Mouse (Mus musculus) midbrain, embryonic 11.5 days (tissue): ENCODE results near the gene Lsm3. TPM values are rescaled to one million over a fixed set of nuclear protein-coding genes. Genes with fewer than 3 reads are reported as not detected.

Experiments
- ATAC-seq: fragments of 200-750 bp; cut with Nextera tagmentation; 2 replicates; pipeline ENCODE4 v1.8.0; 2017; ENCODE audit warnings: moderate TSS enrichment, moderate library complexity; ENCODE audit not compliant: low FRiP score
- DNase-seq: peaks from one replicate; pipeline ENCODE4 v3.0.0; 2015; ENCODE audit warnings: low spot score; ENCODE audit errors: missing footprints
- H3K27ac ChIP-seq: fragments of 300-500 bp; sonication (generic); 2 replicates; pipeline ENCODE4 v1.5.1; 2014; ENCODE audit warnings: low read depth, low read length
- H3K27me3 ChIP-seq: fragments of 300-500 bp; sonication (generic); 2 replicates; pipeline ENCODE4 v1.6.1; 2014; ENCODE audit warnings: mild to moderate bottlenecking, low read length, moderate library complexity, mixed read lengths; ENCODE audit not compliant: control insufficient read depth, insufficient read depth
- H3K36me3 ChIP-seq: fragments of 300-500 bp; sonication (generic); 2 replicates; pipeline ENCODE4 v1.6.1; 2014; ENCODE audit warnings: mild to moderate bottlenecking, low read length, moderate library complexity, mixed read lengths; ENCODE audit not compliant: control insufficient read depth, insufficient read depth
- H3K4me1 ChIP-seq: fragments of 300-500 bp; sonication (generic); 2 replicates; pipeline ENCODE4 v1.6.1; 2014; ENCODE audit warnings: low read length; ENCODE audit not compliant: control insufficient read depth, insufficient read depth
- H3K4me2 ChIP-seq: fragments of 300-500 bp; sonication (generic); 2 replicates; pipeline ENCODE4 v1.6.1; 2014; ENCODE audit warnings: mild to moderate bottlenecking, moderate library complexity
- H3K4me3 ChIP-seq: fragments of 300-500 bp; sonication (generic); 2 replicates; pipeline ENCODE4 v1.5.1; 2014; ENCODE audit warnings: low read depth, low read length
- H3K9ac ChIP-seq: fragments of 300-500 bp; sonication (generic); 2 replicates; pipeline ENCODE4 v1.6.1; 2014; ENCODE audit warnings: low read length
- H3K9me3 ChIP-seq: fragments of 300-500 bp; sonication (generic); 2 replicates; pipeline ENCODE4 v1.6.1; 2016; ENCODE audit warnings: low read length; ENCODE audit not compliant: control insufficient read depth
- WGBS: fragments of 180-500 bp; shearing (Covaris S2); extraction: QIAGEN DNeasy Blood & Tissue Kit; methylation state at CpG from one replicate; pipeline ENCODE4 v1.1.7; 2014; 5-methylcytosine and 5-hydroxymethylcytosine counted together
- polyA plus RNA-seq: library from polyadenylated mRNA; unstranded; fragments of >200 nt; fragmentation: Nextera tagmentation; extraction: Ambion mirVana; gene quantifications from 2 replicates; pipeline ENCODE4 v1.2.1, GENCODE M21; 2014

Gene Lsm3
- polyA plus RNA-seq, 1 experiment from 2014 or later: 305 TPM

GRCm38 (mm10) chr6:91527227-91527860 is 11.6 kb downstream of the Lsm3 start:
- Histone ChIP-seq H3K9ac (no peak overlapping the region), H3K27ac (no peak overlapping the region), H3K4me3 (no peak overlapping the region), H3K36me3 (0 out of 2 replicates have a peak, but pooled peaks cover 11% of the 10 kb centered on the region), H3K9me3 (no peaks in the 10 kb centered on the region), H3K4me1 (no peaks in the 10 kb centered on the region), H3K27me3 (no peaks in the 10 kb centered on the region), H3K4me2 (no peak overlapping the region)
- ATAC-seq (no peak), DNase-seq (peak; percentile 88)
- WGBS: 57% methylated on average over 5 of the region's 5 CpGs

- 85% methylated on average over 7 of the region's 7 CpGs for WGBS
- ATAC-seq (no peak), DNase-seq (no peak)
- H3K9me3 ChIP-seq: no peaks in the 10 kb centered on the region
- no peak overlapping the region for H3K27ac ChIP-seq
- 0 out of 2 replicates have a peak, but pooled peaks cover 9% of the 10 kb centered on the region for H3K36me3 ChIP-seq
- H3K4me1 ChIP-seq: no peaks in the 10 kb centered on the region; the same call in 1 of the 2 replicates
- no peak overlapping the region for H3K4me3 ChIP-seq
- no peaks in the 10 kb centered on the region for H3K27me3 ChIP-seq
- H3K4me2 ChIP-seq: no peak overlapping the region
- no peak overlapping the region for H3K9ac ChIP-seq
These were observed 12.5 kb downstream of the Lsm3 start for GRCm38 (mm10) chr6:91528265-91528664.

GRCm38 (mm10) chr6:91530673-91531072 is 14.9 kb downstream of the Lsm3 start:
- ATAC-seq (no peak), DNase-seq (no peak)
- Histone ChIP-seq H3K9me3 (no peaks in the 10 kb centered on the region), H3K9ac (no peak overlapping the region), H3K27ac (no peak overlapping the region), H3K36me3 (no peaks in the 10 kb centered on the region), H3K4me2 (no peak overlapping the region), H3K27me3 (no peaks in the 10 kb centered on the region), H3K4me3 (no peak overlapping the region), H3K4me1 (peaks cover 3% of the 10 kb centered on the region; the same call in 1 of the 2 replicates)
- 82% methylated on average over 8 of the region's 8 CpGs for WGBS

- no peaks in the 10 kb centered on the region for H3K9me3 ChIP-seq
- no peak overlapping the region for H3K27ac ChIP-seq
- DNase-seq (peak; percentile 65), ATAC-seq (no peak)
- no peaks in the 10 kb centered on the region for H3K36me3 ChIP-seq
- no peak overlapping the region for H3K4me3 ChIP-seq
- WGBS: 88% methylated on average over 6 of the region's 6 CpGs
- H3K4me2 ChIP-seq: no peak overlapping the region
- no peaks in the 10 kb centered on the region for H3K27me3 ChIP-seq
- peaks cover 3% of the 10 kb centered on the region; the same call in 1 of the 2 replicates for H3K4me1 ChIP-seq
- H3K9ac ChIP-seq: no peak overlapping the region
These were observed 15.5 kb downstream of the Lsm3 start for GRCm38 (mm10) chr6:91531276-91531675.

GRCm38 (mm10) chr6:91532661-91533060 is 16.9 kb downstream of the Lsm3 start:
- Histone ChIP-seq H3K27ac (no peak overlapping the region), H3K9me3 (no peaks in the 10 kb centered on the region), H3K4me2 (no peak overlapping the region), H3K9ac (no peak overlapping the region), H3K4me3 (no peak overlapping the region), H3K36me3 (no peaks in the 10 kb centered on the region), H3K27me3 (no peaks in the 10 kb centered on the region), H3K4me1 (peaks cover 3% of the 10 kb centered on the region; the same call in 1 of the 2 replicates)
- peak; percentile 72 for DNase-seq
- ATAC-seq: no peak
- WGBS: 81% methylated on average over 6 of the region's 6 CpGs

- H3K36me3 ChIP-seq: no peaks in the 10 kb centered on the region
- no peaks in the 10 kb centered on the region for H3K9me3 ChIP-seq
- 75% methylated on average over 5 of the region's 5 CpGs for WGBS
- no peak overlapping the region for H3K9ac ChIP-seq
- no peak overlapping the region for H3K4me2 ChIP-seq
- DNase-seq: peak; percentile 59
- H3K27ac ChIP-seq: no peak overlapping the region
- peaks cover 3% of the 10 kb centered on the region; the same call in 1 of the 2 replicates for H3K4me1 ChIP-seq
- ATAC-seq: no peak
- H3K27me3 ChIP-seq: no peaks in the 10 kb centered on the region
- H3K4me3 ChIP-seq: no peak overlapping the region
These were observed 17.6 kb downstream of the Lsm3 start for GRCm38 (mm10) chr6:91533359-91533758.

- Histone ChIP-seq H3K4me2 (no peak overlapping the region), H3K27ac (no peak overlapping the region), H3K9ac (no peak overlapping the region), H3K9me3 (no peaks in the 10 kb centered on the region), H3K4me3 (no peak overlapping the region), H3K27me3 (no peaks in the 10 kb centered on the region), H3K4me1 (peaks cover 3% of the 10 kb centered on the region; the same call in 1 of the 2 replicates), H3K36me3 (no peaks in the 10 kb centered on the region)
- 60% methylated on average over 2 of the region's 2 CpGs for WGBS
- ATAC-seq: no peak
- peak; percentile 78 for DNase-seq
These were observed 18.0 kb downstream of the Lsm3 start for GRCm38 (mm10) chr6:91533771-91534170.

- peaks cover 3% of the 10 kb centered on the region; the same call in 1 of the 2 replicates for H3K4me1 ChIP-seq
- WGBS: 87% methylated on average over 4 of the region's 4 CpGs
- no peaks in the 10 kb centered on the region for H3K36me3 ChIP-seq
- no peak overlapping the region for H3K4me3 ChIP-seq
- H3K9me3 ChIP-seq: no peaks in the 10 kb centered on the region
- H3K9ac ChIP-seq: no peak overlapping the region
- H3K27me3 ChIP-seq: no peaks in the 10 kb centered on the region
- no peak for ATAC-seq
- no peak for DNase-seq
- no peak overlapping the region for H3K4me2 ChIP-seq
- no peak overlapping the region for H3K27ac ChIP-seq
These were observed 18.5 kb downstream of the Lsm3 start for GRCm38 (mm10) chr6:91534268-91534667.

- H3K27me3 ChIP-seq: no peaks in the 10 kb centered on the region
- no peak for DNase-seq
- 60% methylated on average over 3 of the region's 3 CpGs for WGBS
- H3K9ac ChIP-seq: no peak overlapping the region
- ATAC-seq: no peak
- no peak overlapping the region for H3K27ac ChIP-seq
- no peaks in the 10 kb centered on the region for H3K9me3 ChIP-seq
- H3K4me3 ChIP-seq: no peak overlapping the region
- no peak overlapping the region for H3K4me2 ChIP-seq
- H3K36me3 ChIP-seq: no peaks in the 10 kb centered on the region
- peaks cover 3% of the 10 kb centered on the region; the same call in 1 of the 2 replicates for H3K4me1 ChIP-seq
These were observed 19.5 kb downstream of the Lsm3 start for GRCm38 (mm10) chr6:91535231-91535630.
